Mouse (Mus musculus): Measurements from ENCODE around the gene 1700122O11Rik. TPM values are rescaled to one million over a fixed set of nuclear protein-coding genes. Genes with fewer than 3 reads are reported as not detected.
A peak's percentile ranks its signal among the peaks of the same experiment; 100 is the strongest.

Gene 1700122O11Rik
- polyA plus RNA-seq, 1 experiment from 2014 or later = not detected

- 74% methylated on average over 5 of the region's 5 CpGs for WGBS
- TF ChIP-seq CTCF (IDR thresholded peaks at IDR 0.05) (no peak), EP300 (IDR thresholded peaks at IDR 0.05) (no peak)
- DNase-seq (ENCODE audit: low spot score) = no peak
These were observed 21.5 kb downstream of the 1700122O11Rik start for GRCm38 (mm10) chr17:48016566-48016965.

GRCm38 (mm10) chr17:48012561-48012960 is 25.5 kb downstream of the 1700122O11Rik start:
- no peaks in the 10 kb centered on the region for H3K4me1 ChIP-seq (ENCODE audit: insufficient read depth, low read depth, low read length)
- ATAC-seq = no peak

More at GRCm38 (mm10) chr17:48016566-48016965, 21.5 kb downstream of the 1700122O11Rik start:
- Histone ChIP-seq H3K36me3 (ENCODE audit: insufficient read depth, low read length) (no peaks in the 10 kb centered on the region), H3K4me1 (ENCODE audit: insufficient read depth, low read depth, low read length) (no peaks in the 10 kb centered on the region), H3K9me3 (ENCODE audit: low read length) (no peaks in the 10 kb centered on the region), H3K4me2 (replicated peaks; ENCODE audit: low read depth, low read length) (no peak overlapping the region), H3K4me3 (ENCODE audit: low read depth, low read length) (no peak overlapping the region), H3K27me3 (replicated peaks; ENCODE audit: insufficient read depth, low read length) (no peaks in the 10 kb centered on the region), H3K9ac (replicated peaks; ENCODE audit: low read depth) (no peak overlapping the region), H3K27ac (ENCODE audit: low read length) (no peak overlapping the region)
- no peak for ATAC-seq

GRCm38 (mm10) chr17:48011105-48011504 is 27.0 kb downstream of the 1700122O11Rik start:
- no peaks in the 10 kb centered on the region for H3K36me3 ChIP-seq (ENCODE audit: insufficient read depth, low read length)
- H3K27me3 ChIP-seq (replicated peaks; ENCODE audit: insufficient read depth, low read length) = no peaks in the 10 kb centered on the region
- H3K4me1 ChIP-seq (ENCODE audit: insufficient read depth, low read depth, low read length) = no peaks in the 10 kb centered on the region
- no peak for TF ChIP-seq EP300 (IDR thresholded peaks at IDR 0.05)
- no peak for TF ChIP-seq CTCF (IDR thresholded peaks at IDR 0.05)
- DNase-seq (ENCODE audit: low spot score) (no peak), ATAC-seq (no peak)
- H3K4me3 ChIP-seq (ENCODE audit: low read depth, low read length) = no peak overlapping the region
- no peak overlapping the region for H3K9ac ChIP-seq (replicated peaks; ENCODE audit: low read depth)
- H3K4me2 ChIP-seq (replicated peaks; ENCODE audit: low read depth, low read length) = no peak overlapping the region
- no peaks in the 10 kb centered on the region for H3K9me3 ChIP-seq (ENCODE audit: low read length)
- no peak overlapping the region for H3K27ac ChIP-seq (ENCODE audit: low read length)
- WGBS = 87% methylated on average over 12 of the region's 12 CpGs

More at GRCm38 (mm10) chr17:48012561-48012960, 25.5 kb downstream of the 1700122O11Rik start:
- no peak overlapping the region for H3K4me3 ChIP-seq (ENCODE audit: low read depth, low read length)
- 54% methylated on average over 10 of the region's 10 CpGs for WGBS
- no peaks in the 10 kb centered on the region for H3K27me3 ChIP-seq (replicated peaks; ENCODE audit: insufficient read depth, low read length)
- no peak overlapping the region for H3K4me2 ChIP-seq (replicated peaks; ENCODE audit: low read depth, low read length)
- H3K9ac ChIP-seq (replicated peaks; ENCODE audit: low read depth) = no peak overlapping the region
- no peaks in the 10 kb centered on the region for H3K36me3 ChIP-seq (ENCODE audit: insufficient read depth, low read length)
- no peaks in the 10 kb centered on the region for H3K9me3 ChIP-seq (ENCODE audit: low read length)
- DNase-seq (ENCODE audit: low spot score) = no peak
- H3K27ac ChIP-seq (ENCODE audit: low read length) = no peak overlapping the region
- TF ChIP-seq EP300 (IDR thresholded peaks at IDR 0.05) (no peak), CTCF (IDR thresholded peaks at IDR 0.05) (no peak)

- H3K4me3 ChIP-seq (ENCODE audit: low read depth, low read length) = no peak overlapping the region
- no peak overlapping the region for H3K27ac ChIP-seq (ENCODE audit: low read length)
- H3K9ac ChIP-seq (replicated peaks; ENCODE audit: low read depth) = no peak overlapping the region
- no peak for TF ChIP-seq CTCF (IDR thresholded peaks at IDR 0.05)
- TF ChIP-seq EP300 (IDR thresholded peaks at IDR 0.05) = no peak
- H3K36me3 ChIP-seq (ENCODE audit: insufficient read depth, low read length) = no peaks in the 10 kb centered on the region
- H3K4me2 ChIP-seq (replicated peaks; ENCODE audit: low read depth, low read length) = no peak overlapping the region
- H3K9me3 ChIP-seq (ENCODE audit: low read length) = no peaks in the 10 kb centered on the region
- 66% methylated on average over 11 of the region's 11 CpGs for WGBS
- DNase-seq (ENCODE audit: low spot score) = no peak
- ATAC-seq = no peak
- H3K27me3 ChIP-seq (replicated peaks; ENCODE audit: insufficient read depth, low read length) = no peaks in the 10 kb centered on the region
- H3K4me1 ChIP-seq (ENCODE audit: insufficient read depth, low read depth, low read length) = no peaks in the 10 kb centered on the region
These were observed 27.8 kb downstream of the 1700122O11Rik start for GRCm38 (mm10) chr17:48010283-48010682.

- no peak overlapping the region for H3K4me3 ChIP-seq (ENCODE audit: low read depth, low read length)
- H3K27ac ChIP-seq (ENCODE audit: low read length) = no peak overlapping the region
- no peaks in the 10 kb centered on the region for H3K27me3 ChIP-seq (replicated peaks; ENCODE audit: insufficient read depth, low read length)
- no peaks in the 10 kb centered on the region for H3K9me3 ChIP-seq (ENCODE audit: low read length)
- WGBS = 51% methylated on average over 4 of the region's 4 CpGs
- H3K4me1 ChIP-seq (ENCODE audit: insufficient read depth, low read depth, low read length) = peaks cover 9% of the 10 kb centered on the region; the same call in 1 of the 2 replicates
- H3K4me2 ChIP-seq (replicated peaks; ENCODE audit: low read depth, low read length) = no peak overlapping the region
- ATAC-seq = no peak
- no peaks in the 10 kb centered on the region for H3K36me3 ChIP-seq (ENCODE audit: insufficient read depth, low read length)
- no peak for TF ChIP-seq CTCF (IDR thresholded peaks at IDR 0.05)
- no peak for TF ChIP-seq EP300 (IDR thresholded peaks at IDR 0.05)
- no peak overlapping the region for H3K9ac ChIP-seq (replicated peaks; ENCODE audit: low read depth)
- no peak for DNase-seq (ENCODE audit: low spot score)
These were observed 32.3 kb downstream of the 1700122O11Rik start for GRCm38 (mm10) chr17:48005816-48006215.

GRCm38 (mm10) chr17:48005091-48005490 is 33.0 kb downstream of the 1700122O11Rik start:
- Histone ChIP-seq H3K36me3 (ENCODE audit: insufficient read depth, low read length) (no peaks in the 10 kb centered on the region), H3K4me1 (ENCODE audit: insufficient read depth, low read depth, low read length) (peaks cover 9% of the 10 kb centered on the region; the same call in 1 of the 2 replicates), H3K4me3 (ENCODE audit: low read depth, low read length) (no peak overlapping the region), H3K27ac (ENCODE audit: low read length) (peak overlapping the region; percentile 43), H3K27me3 (replicated peaks; ENCODE audit: insufficient read depth, low read length) (no peaks in the 10 kb centered on the region), H3K9ac (replicated peaks; ENCODE audit: low read depth) (no peak overlapping the region), H3K4me2 (replicated peaks; ENCODE audit: low read depth, low read length) (no peak overlapping the region), H3K9me3 (ENCODE audit: low read length) (no peaks in the 10 kb centered on the region)
- ATAC-seq = no peak
- peak; percentile 44 for DNase-seq (ENCODE audit: low spot score)
- WGBS = 29% methylated on average over 8 of the region's 8 CpGs
- no peak for TF ChIP-seq CTCF (IDR thresholded peaks at IDR 0.05)
- no peak for TF ChIP-seq EP300 (IDR thresholded peaks at IDR 0.05)

GRCm38 (mm10) chr17:48004619-48005018 is 33.5 kb downstream of the 1700122O11Rik start:
- Histone ChIP-seq H3K9ac (replicated peaks; ENCODE audit: low read depth) (no peak overlapping the region), H3K27ac (ENCODE audit: low read length) (peak overlapping the region; percentile 43), H3K9me3 (ENCODE audit: low read length) (no peaks in the 10 kb centered on the region), H3K4me2 (replicated peaks; ENCODE audit: low read depth, low read length) (no peak overlapping the region), H3K4me3 (ENCODE audit: low read depth, low read length) (no peak overlapping the region), H3K36me3 (ENCODE audit: insufficient read depth, low read length) (no peaks in the 10 kb centered on the region), H3K27me3 (replicated peaks; ENCODE audit: insufficient read depth, low read length) (no peaks in the 10 kb centered on the region), H3K4me1 (ENCODE audit: insufficient read depth, low read depth, low read length) (peaks cover 9% of the 10 kb centered on the region; the same call in 1 of the 2 replicates)
- TF ChIP-seq CTCF (IDR thresholded peaks at IDR 0.05) (no peak), EP300 (IDR thresholded peaks at IDR 0.05) (no peak)
- no peak for ATAC-seq
- 49% methylated on average over 9 of the region's 9 CpGs for WGBS
- DNase-seq (ENCODE audit: low spot score) = no peak

Measured in lung, postnatal 0 days (tissue).